Mouse (Mus musculus) heart, postnatal 0 days (tissue): ENCODE results near the gene F830045P16Rik.

ENCODE experiments used
- CTCF ChIP-seq: IDR thresholded peaks from 2 replicates; pipeline ENCODE4 v1.5.1; 2016; ENCODE audit warnings: antibody characterized with exemption, control low read depth, low read depth
- EP300 ChIP-seq: IDR thresholded peaks from 2 replicates; pipeline ENCODE4 v1.6.1; 2016; ENCODE audit warnings: antibody characterized with exemption, low read depth

DNA sequence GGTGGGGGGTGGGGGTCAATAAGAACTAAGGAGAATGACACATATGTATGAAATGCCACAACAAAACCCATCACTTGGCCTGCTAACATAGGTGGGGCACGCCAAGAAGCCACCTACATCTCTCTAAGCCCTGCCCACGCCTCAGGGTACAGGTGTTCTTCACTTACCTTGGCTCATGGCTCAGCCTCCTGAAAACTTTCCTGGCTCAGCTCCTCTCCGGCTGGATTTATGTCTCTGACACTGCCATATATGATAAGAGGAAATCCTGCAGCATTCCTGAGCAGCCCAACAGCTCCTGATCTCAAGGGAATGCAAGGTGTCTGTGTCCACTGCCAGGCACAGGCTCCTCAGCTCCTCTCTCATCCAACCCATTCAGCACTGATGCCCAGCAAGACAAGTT, 124.8 kb downstream of the F830045P16Rik start:
- TF ChIP-seq CTCF (no peak), EP300 (no peak)
